Mouse (Mus musculus) ES-Bruce4 (cell line): Measurements from ENCODE around the gene Sox18. TPM values are rescaled to one million over a fixed set of nuclear protein-coding genes. Genes with fewer than 3 reads are reported as not detected.
A peak's percentile ranks its signal among the peaks of the same experiment; 100 is the strongest.

Source experiments
- H3K27ac ChIP-seq: 2 replicates; pipeline ENCODE4 v1.5.1; 2012; ENCODE audit warnings: low read length, inconsistent platforms; ENCODE audit not compliant: insufficient read depth
- H3K27me3 ChIP-seq: 2 replicates; pipeline ENCODE4 v1.6.1; 2012; ENCODE audit warnings: mild to moderate bottlenecking, low read length, inconsistent platforms; ENCODE audit not compliant: control insufficient read depth, poor library complexity, insufficient read depth, severe bottlenecking
- H3K36me3 ChIP-seq: 2 replicates; pipeline ENCODE4 v1.6.1; 2012; ENCODE audit warnings: inconsistent platforms, mild to moderate bottlenecking, low read length, moderate library complexity; ENCODE audit not compliant: control insufficient read depth, poor library complexity, insufficient read depth, severe bottlenecking
- H3K4me1 ChIP-seq: one replicate; pipeline ENCODE4 v1.8.1; 2011; ENCODE audit warnings: low read length; ENCODE audit not compliant: control insufficient read depth, insufficient read depth
- H3K4me3 ChIP-seq: 2 replicates; pipeline ENCODE4 v1.5.1; 2011; ENCODE audit warnings: low read depth, mild to moderate bottlenecking, low read length
- H3K9ac ChIP-seq: 2 replicates; pipeline ENCODE4 v1.6.1; 2012; ENCODE audit warnings: low read depth, mild to moderate bottlenecking, inconsistent platforms; ENCODE audit not compliant: poor library complexity, severe bottlenecking
- H3K9me3 ChIP-seq: replicated peaks from 2 replicates; pipeline ENCODE4 v1.6.1; 2012; ENCODE audit warnings: mild to moderate bottlenecking, low read length, inconsistent platforms; ENCODE audit not compliant: control insufficient read depth, poor library complexity, insufficient read depth, severe bottlenecking
- CTCF ChIP-seq: IDR thresholded peaks from one replicate; pipeline ENCODE4 v1.8.1; 2011; ENCODE audit warnings: low read depth, low read length
- EP300 ChIP-seq: IDR thresholded peaks from 2 replicates; pipeline ENCODE4 v1.6.1; 2011; ENCODE audit warnings: low read depth, low read length; ENCODE audit not compliant: insufficient read depth
- POLR2A ChIP-seq: IDR thresholded peaks from one replicate; pipeline ENCODE4 v1.8.1; 2011; ENCODE audit warnings: low read length; ENCODE audit not compliant: insufficient read depth
- polyA plus RNA-seq: library from polyadenylated mRNA; stranded (reverse); fragments of >200 nt; gene quantifications from 2 replicates; pipeline ENCODE4 v1.2.4, GENCODE M21; 2011; ENCODE audit warnings: low read depth; ENCODE audit not compliant: missing spikeins, insufficient read depth, insufficient read length

Gene Sox18
- polyA plus RNA-seq, 1 experiment = 0.49 TPM

- no peaks in the 10 kb centered on the region for H3K4me1 ChIP-seq
Observed at GRCm38 (mm10) chr2:181678780-181679179, 7.3 kb upstream of the Sox18 start.

GRCm38 (mm10) chr2:181677755-181678098, 6.3 kb upstream of the Sox18 start:
- Histone ChIP-seq H3K9me3 (no peaks in the 10 kb centered on the region), H3K27ac (no peak overlapping the region), H3K9ac (no peak overlapping the region), H3K4me3 (no peak overlapping the region), H3K27me3 (no peaks in the 10 kb centered on the region), H3K4me1 (no peaks in the 10 kb centered on the region), H3K36me3 (no peaks in the 10 kb centered on the region)
- TF ChIP-seq EP300 = no peak
- TF ChIP-seq CTCF = no peak
- TF ChIP-seq POLR2A = no peak

More at GRCm38 (mm10) chr2:181678780-181679179, 7.3 kb upstream of the Sox18 start:
- TF ChIP-seq EP300 (0 out of 2 replicates have a peak, but pooled peaks have one; percentile 42), CTCF (peak; percentile 99), POLR2A (no peak)
- Histone ChIP-seq H3K27me3 (no peaks in the 10 kb centered on the region), H3K27ac (no peak overlapping the region), H3K4me3 (no peak overlapping the region), H3K9me3 (no peaks in the 10 kb centered on the region), H3K36me3 (no peaks in the 10 kb centered on the region), H3K9ac (no peak overlapping the region)

- H3K4me1 ChIP-seq = no peaks in the 10 kb centered on the region
Observed at GRCm38 (mm10) chr2:181677096-181677754, 5.8 kb upstream of the Sox18 start.

DNA sequence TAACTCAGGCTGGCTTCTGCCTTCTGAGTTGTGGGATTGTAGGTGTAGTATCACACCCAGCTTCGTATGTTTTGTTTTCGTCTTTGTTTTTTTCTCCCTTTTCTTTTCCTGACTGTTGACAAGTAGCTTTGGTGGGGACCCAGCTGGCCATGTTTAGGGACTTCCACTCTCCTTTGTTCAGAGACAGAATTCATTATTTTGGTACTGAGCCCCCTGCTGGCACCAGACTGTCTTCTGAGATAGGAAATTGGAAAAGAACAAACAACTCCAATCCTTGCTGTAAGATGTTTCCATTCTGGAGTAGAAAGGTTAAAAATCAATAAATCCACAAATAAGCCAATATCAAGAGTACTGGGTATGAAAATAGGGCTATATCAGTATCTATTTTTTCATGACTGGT, 5.0 kb upstream of the Sox18 start:
- H3K9me3 ChIP-seq = no peaks in the 10 kb centered on the region
- H3K9ac ChIP-seq = no peak overlapping the region
- TF ChIP-seq EP300 = no peak
- no peak for TF ChIP-seq CTCF
- no peak for TF ChIP-seq POLR2A
- no peaks in the 10 kb centered on the region for H3K4me1 ChIP-seq
- no peak overlapping the region for H3K27ac ChIP-seq
- no peaks in the 10 kb centered on the region for H3K36me3 ChIP-seq
- no peak overlapping the region for H3K4me3 ChIP-seq
- H3K27me3 ChIP-seq = no peaks in the 10 kb centered on the region

More at GRCm38 (mm10) chr2:181677096-181677754, 5.8 kb upstream of the Sox18 start:
- no peaks in the 10 kb centered on the region for H3K36me3 ChIP-seq
- H3K27ac ChIP-seq = no peak overlapping the region
- no peaks in the 10 kb centered on the region for H3K9me3 ChIP-seq
- H3K27me3 ChIP-seq = no peaks in the 10 kb centered on the region
- no peak overlapping the region for H3K9ac ChIP-seq
- H3K4me3 ChIP-seq = no peak overlapping the region
- TF ChIP-seq EP300 (0 out of 2 replicates have a peak, but pooled peaks have one; percentile 5), CTCF (no peak), POLR2A (no peak)

GRCm38 (mm10) chr2:181675454-181675853, 4.0 kb upstream of the Sox18 start:
- Histone ChIP-seq H3K4me3 (no peak overlapping the region), H3K36me3 (no peaks in the 10 kb centered on the region), H3K9me3 (no peaks in the 10 kb centered on the region), H3K9ac (peak overlapping the region; percentile 28; the same call in 1 of the 2 replicates), H3K27ac (no peak overlapping the region), H3K4me1 (no peaks in the 10 kb centered on the region), H3K27me3 (peaks cover 2% of the 10 kb centered on the region; the same call in 1 of the 2 replicates)
- TF ChIP-seq CTCF = no peak
- TF ChIP-seq EP300 = no peak
- no peak for TF ChIP-seq POLR2A

GRCm38 (mm10) chr2:181674934-181675333, 3.5 kb upstream of the Sox18 start:
- H3K9ac ChIP-seq = no peak overlapping the region
- no peaks in the 10 kb centered on the region for H3K4me1 ChIP-seq
- no peak overlapping the region for H3K4me3 ChIP-seq
- no peak overlapping the region for H3K27ac ChIP-seq
- no peaks in the 10 kb centered on the region for H3K9me3 ChIP-seq
- H3K27me3 ChIP-seq = peaks cover 2% of the 10 kb centered on the region; the same call in 1 of the 2 replicates
- H3K36me3 ChIP-seq = no peaks in the 10 kb centered on the region
- TF ChIP-seq POLR2A (no peak), EP300 (no peak), CTCF (no peak)
